Mouse (Mus musculus) retina, adult 2 months (tissue): ENCODE results near the gene Rxfp2.

Source experiments
- DNase-seq: peaks from one replicate; pipeline ENCODE4 v3.0.0-alpha.2; 2012; ENCODE audit warnings: low read depth, low spot score

The Rxfp2 gene

GRCm38 (mm10) chr5:150018656-150019055 is at the start of gene Rxfp2:
Gene Rxfp2, plus strand, starts transcription at chr5:150018675.
- no peak for DNase-seq

GRCm38 (mm10) chr5:149970261-149970660 is 48.2 kb upstream of the Rxfp2 start:
- DNase-seq, result no peak

DNA sequence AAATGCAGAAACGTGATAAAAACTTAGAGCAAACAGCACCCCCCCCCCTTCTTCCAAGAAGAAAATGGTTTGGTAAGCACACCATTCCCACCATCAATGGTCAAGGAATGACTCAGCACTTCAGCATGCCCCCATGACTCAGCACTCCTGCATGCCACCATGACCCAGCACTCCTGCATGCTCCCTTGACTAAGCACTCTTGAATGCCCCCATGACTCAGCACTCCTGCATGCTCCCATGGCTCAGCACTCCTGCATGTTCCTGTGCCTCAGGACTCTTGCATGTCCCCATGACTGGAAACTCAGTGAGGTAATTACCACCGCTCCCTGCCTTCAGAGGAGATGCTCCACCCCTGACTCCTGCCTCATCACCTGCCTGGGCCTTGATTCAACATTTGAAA is 41.4 kb upstream of the Rxfp2 start:
- no peak for DNase-seq

GRCm38 (mm10) chr5:149983621-149984020 is 34.9 kb upstream of the Rxfp2 start:
- DNase-seq, result no peak

GRCm38 (mm10) chr5:149994578-149994977 is 23.9 kb upstream of the Rxfp2 start:
- DNase-seq, result no peak

GRCm38 (mm10) chr5:149996614-149997013 is 21.9 kb upstream of the Rxfp2 start:
- no peak for DNase-seq

GRCm38 (mm10) chr5:149997321-149998034 is 21.0 kb upstream of the Rxfp2 start:
- DNase-seq, result no peak

DNA sequence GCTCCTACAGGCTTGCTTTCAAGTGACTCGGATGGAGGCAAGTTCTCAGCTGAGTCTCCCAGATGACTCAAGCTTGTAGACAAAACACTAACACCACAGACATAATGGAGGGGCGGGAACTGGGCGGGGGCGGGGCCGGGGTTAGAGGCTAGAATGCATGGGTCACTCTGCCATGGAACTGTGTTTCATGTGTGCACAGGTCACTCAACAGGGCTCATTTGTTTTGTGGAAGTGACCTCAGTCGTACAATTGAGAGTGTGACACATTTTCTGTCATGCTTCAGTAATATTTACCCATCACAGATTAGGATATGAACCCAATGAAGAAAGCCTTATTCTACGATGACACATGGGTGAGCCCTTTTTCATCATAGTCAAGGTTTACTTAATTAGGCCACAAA is 20.2 kb upstream of the Rxfp2 start:
- no peak for DNase-seq

- no peak for DNase-seq
Measured at GRCm38 (mm10) chr5:150005355-150005754, 13.1 kb upstream of the Rxfp2 start.

- no peak for DNase-seq
Measured at GRCm38 (mm10) chr5:150016861-150017260, 1.6 kb upstream of the Rxfp2 start.

GRCm38 (mm10) chr5:150017672-150018071 is 803 bp upstream of the Rxfp2 start:
- DNase-seq, result no peak

DNA sequence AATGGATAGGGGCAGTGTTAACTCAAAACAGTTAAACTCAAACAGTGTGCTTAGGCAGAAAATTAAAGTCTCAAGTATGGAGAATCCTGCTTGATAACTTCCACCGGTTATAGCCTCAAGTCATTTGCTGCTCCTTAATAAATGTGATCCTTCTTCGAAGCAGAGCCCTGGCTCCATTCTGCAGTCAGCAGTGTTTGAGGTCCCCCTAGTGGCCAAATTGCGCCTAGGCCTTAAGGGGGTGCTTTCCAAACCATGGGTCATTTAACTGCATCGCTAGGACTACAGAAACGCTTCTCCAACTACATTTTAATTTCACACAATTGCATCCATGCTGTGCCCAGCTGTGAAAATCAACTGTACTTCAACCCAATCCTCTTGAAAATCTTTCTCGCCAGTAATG is 2.4 kb downstream of the Rxfp2 start:
- DNase-seq, result peak; percentile 33

- DNase-seq, result no peak
Measured at GRCm38 (mm10) chr5:150021805-150022204, 3.3 kb downstream of the Rxfp2 start.

DNA sequence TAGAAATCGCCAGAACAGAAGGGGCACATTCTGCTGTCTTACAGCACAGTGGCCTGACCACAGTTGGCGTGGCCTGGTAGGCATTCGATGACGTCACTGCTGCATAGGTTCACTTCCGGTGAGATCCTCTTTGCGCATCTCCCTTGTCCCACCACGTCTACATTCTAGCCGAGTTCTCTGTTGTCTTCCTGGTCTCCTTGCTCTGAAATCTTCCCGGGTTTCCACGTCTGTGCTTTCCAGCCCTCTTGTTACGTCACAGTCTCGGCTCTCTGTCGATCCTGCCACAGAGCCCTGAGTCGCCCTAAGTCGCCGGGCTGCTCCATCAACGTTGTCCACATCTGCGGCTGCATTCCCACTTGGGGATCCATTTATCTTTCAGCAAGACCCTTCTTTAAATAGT is 4.1 kb downstream of the Rxfp2 start:
- DNase-seq, result no peak

GRCm38 (mm10) chr5:150023476-150023875 is 5.0 kb downstream of the Rxfp2 start:
- no peak for DNase-seq

DNA sequence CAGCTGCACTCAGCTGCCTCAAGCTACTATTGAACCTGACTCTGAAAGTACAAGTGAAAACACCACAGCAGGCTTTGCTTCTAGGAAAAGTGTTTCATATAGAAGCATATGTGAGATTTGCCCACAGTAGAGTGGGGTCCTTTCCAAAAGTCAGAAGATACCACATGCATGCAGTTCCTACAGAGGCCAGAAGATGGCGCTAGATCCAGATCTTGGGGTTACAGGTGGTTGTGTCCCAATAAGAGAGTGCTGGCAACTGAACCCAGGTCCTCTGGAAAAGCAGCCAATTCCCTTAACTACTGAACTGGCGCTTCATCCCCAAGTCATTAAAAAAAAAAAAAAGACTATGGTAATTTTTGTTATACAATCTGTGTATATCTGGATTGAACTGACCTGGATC is 5.7 kb downstream of the Rxfp2 start:
- no peak for DNase-seq

DNA sequence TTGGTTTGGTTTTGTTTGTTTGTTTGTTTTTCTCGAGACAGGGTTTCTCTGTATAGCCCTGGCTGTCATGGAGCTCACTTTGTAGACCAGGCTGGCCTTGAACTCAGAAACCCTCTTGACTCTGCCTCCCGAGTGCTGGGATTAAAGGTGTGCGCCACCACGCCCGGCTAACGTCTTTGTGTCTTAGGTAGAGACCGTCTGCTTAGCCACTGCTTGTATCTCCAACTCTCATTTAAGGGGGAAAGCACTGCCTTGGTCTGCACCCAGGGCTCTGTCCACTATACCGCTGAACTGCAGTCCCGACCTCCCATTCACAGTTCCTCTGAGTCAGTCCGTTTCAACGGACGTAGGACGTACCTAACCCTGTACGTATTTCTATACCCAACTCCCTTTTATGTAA is 6.4 kb downstream of the Rxfp2 start:
- DNase-seq, result no peak

- no peak for DNase-seq
Measured at GRCm38 (mm10) chr5:150025326-150025725, 6.9 kb downstream of the Rxfp2 start.

GRCm38 (mm10) chr5:150026509-150027087 is 8.1 kb downstream of the Rxfp2 start:
- no peak for DNase-seq

DNA sequence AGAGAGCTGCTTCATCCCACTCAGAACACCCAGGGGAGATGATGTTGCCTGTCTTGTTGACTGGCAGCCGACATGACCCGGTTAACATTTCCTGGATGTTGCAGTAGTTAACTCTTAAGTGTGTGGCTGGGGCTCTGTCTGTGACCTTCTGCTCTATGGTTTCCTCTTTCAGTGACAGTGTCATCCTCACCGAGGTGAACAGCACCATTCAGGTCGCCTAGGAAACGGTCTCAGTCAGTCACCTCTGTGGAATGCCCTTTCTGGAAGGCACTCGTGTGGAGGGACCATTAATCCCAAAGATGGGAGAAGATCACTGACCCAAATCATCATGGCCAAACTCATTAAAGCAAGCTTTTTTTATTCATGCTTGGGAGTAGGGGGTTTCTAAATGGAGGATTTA is 12.7 kb downstream of the Rxfp2 start:
- DNase-seq, result no peak

DNA sequence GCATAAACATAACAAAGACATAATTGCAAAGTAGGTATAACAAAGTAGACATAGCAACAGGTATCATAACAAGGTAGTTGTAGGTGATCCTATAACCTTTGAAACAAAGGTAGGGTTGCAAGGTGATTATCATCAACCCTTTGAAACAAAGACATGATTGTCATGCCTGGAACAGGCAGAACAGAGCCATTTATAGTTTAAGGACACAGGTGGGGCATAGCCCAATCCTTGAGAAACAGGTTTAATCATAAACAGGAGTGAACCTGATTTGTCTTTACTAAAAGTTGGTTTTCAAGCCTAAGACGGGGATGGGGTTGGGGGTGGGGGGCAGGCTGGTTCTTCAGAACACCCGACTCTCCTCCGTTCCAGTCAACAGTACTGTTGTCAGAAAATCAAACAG is 13.2 kb downstream of the Rxfp2 start:
- no peak for DNase-seq

GRCm38 (mm10) chr5:150032075-150032492 is 13.6 kb downstream of the Rxfp2 start:
- no peak for DNase-seq

DNA sequence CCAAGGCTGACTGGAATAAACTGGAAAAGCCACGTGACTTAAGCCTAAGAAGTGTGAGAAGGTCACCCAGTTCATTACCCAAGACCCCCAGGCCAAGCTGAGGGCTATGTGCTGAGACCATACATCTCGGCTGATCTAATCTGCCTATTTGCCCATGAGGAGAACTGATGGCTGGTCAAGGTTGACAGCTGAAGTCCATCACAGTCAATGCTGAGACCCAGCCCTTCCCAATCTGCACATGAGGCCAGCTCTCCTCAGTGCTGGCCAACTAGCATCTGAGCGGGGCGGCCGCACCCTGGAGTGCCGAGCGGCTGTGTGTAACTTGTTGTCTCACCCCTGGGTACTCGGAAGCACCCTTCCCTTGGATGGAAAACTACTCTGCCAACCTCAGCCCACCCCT is 17.8 kb downstream of the Rxfp2 start:
- DNase-seq, result no peak

- DNase-seq, result no peak
Measured at GRCm38 (mm10) chr5:150036918-150037317, 18.4 kb downstream of the Rxfp2 start.
